Mouse (Mus musculus) ES-Bruce4 (cell line): ENCODE data around the gene Gpat2. TPM values are rescaled to one million over a fixed set of nuclear protein-coding genes. Genes with fewer than 3 reads are reported as not detected.

ENCODE experiments used
- H3K27ac ChIP-seq: 2 replicates; pipeline ENCODE4 v1.5.1; 2012; ENCODE audit warnings: low read length, inconsistent platforms; ENCODE audit not compliant: insufficient read depth
- H3K27me3 ChIP-seq: 2 replicates; pipeline ENCODE4 v1.6.1; 2012; ENCODE audit warnings: mild to moderate bottlenecking, low read length, inconsistent platforms; ENCODE audit not compliant: control insufficient read depth, poor library complexity, insufficient read depth, severe bottlenecking
- H3K36me3 ChIP-seq: 2 replicates; pipeline ENCODE4 v1.6.1; 2012; ENCODE audit warnings: inconsistent platforms, mild to moderate bottlenecking, low read length, moderate library complexity; ENCODE audit not compliant: control insufficient read depth, poor library complexity, insufficient read depth, severe bottlenecking
- H3K4me1 ChIP-seq: one replicate; pipeline ENCODE4 v1.8.1; 2011; ENCODE audit warnings: low read length; ENCODE audit not compliant: control insufficient read depth, insufficient read depth
- H3K4me3 ChIP-seq: 2 replicates; pipeline ENCODE4 v1.5.1; 2011; ENCODE audit warnings: low read depth, mild to moderate bottlenecking, low read length
- H3K9ac ChIP-seq: 2 replicates; pipeline ENCODE4 v1.6.1; 2012; ENCODE audit warnings: low read depth, mild to moderate bottlenecking, inconsistent platforms; ENCODE audit not compliant: poor library complexity, severe bottlenecking
- H3K9me3 ChIP-seq: replicated peaks from 2 replicates; pipeline ENCODE4 v1.6.1; 2012; ENCODE audit warnings: mild to moderate bottlenecking, low read length, inconsistent platforms; ENCODE audit not compliant: control insufficient read depth, poor library complexity, insufficient read depth, severe bottlenecking
- CTCF ChIP-seq: IDR thresholded peaks from one replicate; pipeline ENCODE4 v1.8.1; 2011; ENCODE audit warnings: low read depth, low read length
- EP300 ChIP-seq: IDR thresholded peaks from 2 replicates; pipeline ENCODE4 v1.6.1; 2011; ENCODE audit warnings: low read depth, low read length; ENCODE audit not compliant: insufficient read depth
- POLR2A ChIP-seq: IDR thresholded peaks from one replicate; pipeline ENCODE4 v1.8.1; 2011; ENCODE audit warnings: low read length; ENCODE audit not compliant: insufficient read depth
- polyA plus RNA-seq: library from polyadenylated mRNA; stranded (reverse); fragments of >200 nt; gene quantifications from 2 replicates; pipeline ENCODE4 v1.2.4, GENCODE M21; 2011; ENCODE audit warnings: low read depth; ENCODE audit not compliant: missing spikeins, insufficient read depth, insufficient read length

The Gpat2 gene
- polyA plus RNA-seq = 0.43 and 1.2 TPM in 2 replicates

- Histone ChIP-seq H3K9me3 (0 out of 2 replicates have a peak, but pooled peaks cover 4% of the 10 kb centered on the region), H3K27ac (no peak within 1 kb of the TSS), H3K9ac (no peak within 1 kb of the TSS), H3K4me1 (no peaks in the 10 kb centered on the region), H3K27me3 (no peaks in the 10 kb centered on the region), H3K36me3 (no peaks in the 10 kb centered on the region), H3K4me3 (no peak within 1 kb of the TSS; the same call in 1 of the 2 replicates)
- TF ChIP-seq EP300 (no peak), CTCF (no peak), POLR2A (no peak)
Measured at GRCm38 (mm10) chr2:127424977-127425376, at the start of gene Gpat2. Gene Gpat2, plus strand, starts transcription at chr2:127425199.

- no peak overlapping the region for H3K9ac ChIP-seq
- TF ChIP-seq POLR2A = no peak
- TF ChIP-seq CTCF = peak; percentile 55
- TF ChIP-seq EP300 = no peak
- H3K9me3 ChIP-seq = no peaks in the 10 kb centered on the region
- no peak overlapping the region for H3K27ac ChIP-seq
- H3K4me1 ChIP-seq = no peaks in the 10 kb centered on the region
- H3K27me3 ChIP-seq = no peaks in the 10 kb centered on the region
- no peak overlapping the region for H3K4me3 ChIP-seq
- no peaks in the 10 kb centered on the region for H3K36me3 ChIP-seq
Measured at GRCm38 (mm10) chr2:127375759-127376341, 49.1 kb upstream of the Gpat2 start.

GRCm38 (mm10) chr2:127376423-127377051 lies 48.5 kb upstream of the Gpat2 start:
- no peaks in the 10 kb centered on the region for H3K36me3 ChIP-seq
- no peak for TF ChIP-seq EP300
- no peak for TF ChIP-seq CTCF
- no peak for TF ChIP-seq POLR2A
- no peaks in the 10 kb centered on the region for H3K9me3 ChIP-seq
- H3K27me3 ChIP-seq = no peaks in the 10 kb centered on the region
- H3K9ac ChIP-seq = no peak overlapping the region
- no peaks in the 10 kb centered on the region for H3K4me1 ChIP-seq
- H3K4me3 ChIP-seq = no peak overlapping the region
- no peak overlapping the region for H3K27ac ChIP-seq

GRCm38 (mm10) chr2:127377942-127378610 lies 46.9 kb upstream of the Gpat2 start:
- Histone ChIP-seq H3K36me3 (no peaks in the 10 kb centered on the region), H3K4me3 (no peak overlapping the region), H3K27ac (no peak overlapping the region), H3K27me3 (no peaks in the 10 kb centered on the region), H3K9me3 (no peaks in the 10 kb centered on the region), H3K9ac (no peak overlapping the region), H3K4me1 (no peaks in the 10 kb centered on the region)
- TF ChIP-seq POLR2A = no peak
- TF ChIP-seq CTCF = no peak
- no peak for TF ChIP-seq EP300

- Histone ChIP-seq H3K9ac (no peak overlapping the region), H3K9me3 (no peaks in the 10 kb centered on the region), H3K4me1 (no peaks in the 10 kb centered on the region), H3K27me3 (no peaks in the 10 kb centered on the region), H3K4me3 (no peak overlapping the region), H3K27ac (no peak overlapping the region), H3K36me3 (no peaks in the 10 kb centered on the region)
- TF ChIP-seq CTCF = no peak
- TF ChIP-seq EP300 = no peak
- TF ChIP-seq POLR2A = no peak
Measured at GRCm38 (mm10) chr2:127378611-127378990, 46.4 kb upstream of the Gpat2 start.

- H3K9ac ChIP-seq = no peak overlapping the region
- H3K36me3 ChIP-seq = no peaks in the 10 kb centered on the region
- TF ChIP-seq POLR2A = no peak
- TF ChIP-seq EP300 = no peak
- TF ChIP-seq CTCF = no peak
- no peaks in the 10 kb centered on the region for H3K27me3 ChIP-seq
- H3K4me1 ChIP-seq = no peaks in the 10 kb centered on the region
- H3K4me3 ChIP-seq = no peak overlapping the region
- H3K9me3 ChIP-seq = no peaks in the 10 kb centered on the region
- no peak overlapping the region for H3K27ac ChIP-seq
Measured at GRCm38 (mm10) chr2:127379250-127379649, 45.7 kb upstream of the Gpat2 start.
